Mouse (Mus musculus) E14TG2a.4 (cell line): ENCODE results near the gene Mcf2.

ENCODE experiments used
- CTCF ChIP-seq: conservative IDR thresholded peaks from 2 replicates; pipeline ENCODE4 v1.5.1; 2014; ENCODE audit warnings: low read length
- POU5F1 ChIP-seq: IDR thresholded peaks from 2 replicates; pipeline ENCODE4 v1.6.1; 2014; ENCODE audit warnings: low read length, borderline replicate concordance

- TF ChIP-seq CTCF (no peak), POU5F1 (no peak)
Measured at GRCm38 (mm10) chrX:60147268-60147974, 31.5 kb downstream of the Mcf2 start.
